Mouse (Mus musculus): Measurements from ENCODE around the gene Cfap57. TPM values are rescaled to one million over a fixed set of nuclear protein-coding genes. Genes with fewer than 3 reads are reported as not detected.

The Cfap57 gene
- total RNA-seq (2015) (1.2 and 1.5 TPM in 2 replicates), total RNA-seq (2017) (3.5 and 4.3 TPM in 2 replicates)

- ATAC-seq (replicated peaks; ENCODE audit: poor library complexity), result peak; percentile 94
Measured at GRCm38 (mm10) chr4:118620279-118620966, at the start of gene Cfap57, which contains the start of gene Ebna1bp2. TSS of gene Cfap57 (minus strand) at chr4:118620777. TSS of gene Ebna1bp2 (plus strand) at chr4:118620799.

GRCm38 (mm10) chr4:118658652-118659051, 38.1 kb upstream of the Cfap57 start, which contains the start of gene Olfr62:
TSS of gene Olfr62 (plus strand) at chr4:118658952.
- ATAC-seq (replicated peaks; ENCODE audit: poor library complexity), result no peak

- ATAC-seq (replicated peaks; ENCODE audit: poor library complexity), result peak; percentile 80
Measured at GRCm38 (mm10) chr4:118645234-118645633, 24.7 kb upstream of the Cfap57 start.

- no peak for ATAC-seq (replicated peaks; ENCODE audit: poor library complexity)
Measured at GRCm38 (mm10) chr4:118642346-118643190, 22.0 kb upstream of the Cfap57 start.

- ATAC-seq (replicated peaks; ENCODE audit: poor library complexity), result no peak
Measured at GRCm38 (mm10) chr4:118630261-118630660, 9.7 kb upstream of the Cfap57 start.

GRCm38 (mm10) chr4:118621781-118622180, 1.2 kb upstream of the Cfap57 start:
- ATAC-seq (replicated peaks; ENCODE audit: poor library complexity), result peak; percentile 64

- ATAC-seq (replicated peaks; ENCODE audit: poor library complexity), result peak; percentile 18
Measured at GRCm38 (mm10) chr4:118620967-118621320, 367 bp upstream of the Cfap57 start.

- ATAC-seq (replicated peaks; ENCODE audit: poor library complexity), result 0 out of 2 replicates have a peak, but pooled peaks have one; percentile 29
Measured at GRCm38 (mm10) chr4:118615412-118615811, 5.2 kb downstream of the Cfap57 start.

GRCm38 (mm10) chr4:118612619-118613018, 8.0 kb downstream of the Cfap57 start:
- ATAC-seq (replicated peaks; ENCODE audit: poor library complexity), result peak; percentile 43; the same call in 1 of the 2 replicates

GRCm38 (mm10) chr4:118609836-118610235, 10.7 kb downstream of the Cfap57 start:
- peak; percentile 83 for ATAC-seq (replicated peaks; ENCODE audit: poor library complexity)

- ATAC-seq (replicated peaks; ENCODE audit: poor library complexity), result peak; percentile 63
Measured at GRCm38 (mm10) chr4:118604065-118604464, 16.5 kb downstream of the Cfap57 start.

GRCm38 (mm10) chr4:118589733-118590130, 30.8 kb downstream of the Cfap57 start:
- ATAC-seq (replicated peaks; ENCODE audit: poor library complexity), result no peak

GRCm38 (mm10) chr4:118589053-118589732, 31.4 kb downstream of the Cfap57 start:
- ATAC-seq (replicated peaks; ENCODE audit: poor library complexity), result no peak

GRCm38 (mm10) chr4:118582629-118583028, 37.9 kb downstream of the Cfap57 start:
- no peak for ATAC-seq (replicated peaks; ENCODE audit: poor library complexity)

- ATAC-seq (replicated peaks; ENCODE audit: poor library complexity), result no peak
Measured at GRCm38 (mm10) chr4:118581508-118581907, 39.1 kb downstream of the Cfap57 start.

- peak; percentile 67 for ATAC-seq (replicated peaks; ENCODE audit: poor library complexity)
Measured at GRCm38 (mm10) chr4:118579313-118579712, 41.3 kb downstream of the Cfap57 start.

- peak; percentile 84 for ATAC-seq (replicated peaks; ENCODE audit: poor library complexity)
Measured at GRCm38 (mm10) chr4:118576097-118576496, 44.5 kb downstream of the Cfap57 start.

- ATAC-seq (replicated peaks; ENCODE audit: poor library complexity), result no peak
Measured at GRCm38 (mm10) chr4:118571441-118571840, 49.1 kb downstream of the Cfap57 start.

GRCm38 (mm10) chr4:118569320-118569719, 51.3 kb downstream of the Cfap57 start:
- ATAC-seq (replicated peaks; ENCODE audit: poor library complexity), result no peak

GRCm38 (mm10) chr4:118568709-118569108, 51.9 kb downstream of the Cfap57 start:
- ATAC-seq (replicated peaks; ENCODE audit: poor library complexity), result peak; percentile 64

- peak; percentile 92 for ATAC-seq (replicated peaks; ENCODE audit: poor library complexity)
Measured at GRCm38 (mm10) chr4:118566161-118566676, 54.4 kb downstream of the Cfap57 start.

Data from megakaryocyte progenitor cell, adult 5-6 weeks (primary cell).